Mouse (Mus musculus): ENCODE measurements at regions not wholly inside any gene's neighbourhood (a gene's known extent, or its start where the extent isn't known, plus 50 kb on each side); places are given as distances from the start of the nearest gene placed in this dataset.
A peak's percentile ranks its signal among the peaks of the same experiment; 100 is the strongest.

GRCm38 (mm10) chr15:7522902-7523786 lies 124.9 kb upstream of the Egflam start:
- no peak for ATAC-seq
- H3K4me1 ChIP-seq (replicated peaks): no peaks in the 10 kb centered on the region
- H3K4me2 ChIP-seq (replicated peaks): no peak overlapping the region
- H3K9ac ChIP-seq (replicated peaks): no peak overlapping the region
- WGBS: 89% methylated on average over 14 of the region's 14 CpGs
- no peak overlapping the region for H3K27ac ChIP-seq
- H3K27me3 ChIP-seq: no peaks in the 10 kb centered on the region
- no peaks in the 10 kb centered on the region for H3K36me3 ChIP-seq
- H3K4me3 ChIP-seq (replicated peaks): no peak overlapping the region
- no peaks in the 10 kb centered on the region for H3K9me3 ChIP-seq

GRCm38 (mm10) chr15:7530959-7531588 lies 132.9 kb upstream of the Egflam start:
- 26% methylated on average over 5 of the region's 5 CpGs for WGBS
- Histone ChIP-seq H3K36me3 (no peaks in the 10 kb centered on the region), H3K27ac (no peak overlapping the region), H3K27me3 (no peaks in the 10 kb centered on the region), H3K9me3 (no peaks in the 10 kb centered on the region), H3K4me1 (replicated peaks) (no peaks in the 10 kb centered on the region), H3K4me2 (replicated peaks) (no peak overlapping the region), H3K9ac (replicated peaks) (no peak overlapping the region), H3K4me3 (replicated peaks) (no peak overlapping the region)
- no peak for ATAC-seq

GRCm38 (mm10) chr15:7537858-7538257 lies 139.7 kb upstream of the Egflam start:
- Histone ChIP-seq H3K4me2 (replicated peaks) (no peak overlapping the region), H3K9ac (replicated peaks) (no peak overlapping the region), H3K4me1 (replicated peaks) (no peaks in the 10 kb centered on the region), H3K27me3 (no peaks in the 10 kb centered on the region), H3K27ac (no peak overlapping the region), H3K36me3 (no peaks in the 10 kb centered on the region), H3K4me3 (replicated peaks) (no peak overlapping the region), H3K9me3 (no peaks in the 10 kb centered on the region)
- no peak for ATAC-seq
- 91% methylated on average over 4 of the region's 4 CpGs for WGBS

- Histone ChIP-seq H3K36me3 (no peaks in the 10 kb centered on the region), H3K27ac (no peak overlapping the region), H3K27me3 (no peaks in the 10 kb centered on the region), H3K9me3 (no peaks in the 10 kb centered on the region), H3K4me3 (replicated peaks) (no peak overlapping the region), H3K4me1 (replicated peaks) (no peaks in the 10 kb centered on the region), H3K9ac (replicated peaks) (no peak overlapping the region), H3K4me2 (replicated peaks) (no peak overlapping the region)
- WGBS: 76% methylated on average over 2 of the region's 2 CpGs
- ATAC-seq: no peak
Observed at GRCm38 (mm10) chr15:7553190-7553895, 155.1 kb upstream of the Egflam start.

- no peak for ATAC-seq
- Histone ChIP-seq H3K27me3 (no peaks in the 10 kb centered on the region), H3K27ac (no peak overlapping the region), H3K9ac (replicated peaks) (no peak overlapping the region), H3K4me1 (replicated peaks) (no peaks in the 10 kb centered on the region), H3K4me2 (replicated peaks) (no peak overlapping the region), H3K9me3 (no peaks in the 10 kb centered on the region), H3K36me3 (no peaks in the 10 kb centered on the region), H3K4me3 (replicated peaks) (no peak overlapping the region)
- WGBS: 92% methylated on average over 3 of the region's 3 CpGs
Observed at GRCm38 (mm10) chr15:7554433-7554832, 156.2 kb upstream of the Egflam start.

GRCm38 (mm10) chr15:7563279-7563678 lies 165.1 kb upstream of the Egflam start:
- H3K27ac ChIP-seq: no peak overlapping the region
- H3K27me3 ChIP-seq: no peaks in the 10 kb centered on the region
- no peak overlapping the region for H3K4me2 ChIP-seq (replicated peaks)
- H3K4me1 ChIP-seq (replicated peaks): no peaks in the 10 kb centered on the region
- no peak overlapping the region for H3K9ac ChIP-seq (replicated peaks)
- H3K36me3 ChIP-seq: no peaks in the 10 kb centered on the region
- H3K4me3 ChIP-seq (replicated peaks): no peak overlapping the region
- no peaks in the 10 kb centered on the region for H3K9me3 ChIP-seq
- ATAC-seq: no peak
- WGBS: 92% methylated on average over 4 of the region's 4 CpGs

- H3K4me3 ChIP-seq (replicated peaks): no peak overlapping the region
- peak; percentile 68; the same call in 1 of the 2 replicates for ATAC-seq
- no peaks in the 10 kb centered on the region for H3K36me3 ChIP-seq
- H3K9ac ChIP-seq (replicated peaks): no peak overlapping the region
- H3K4me2 ChIP-seq (replicated peaks): no peak overlapping the region
- H3K27me3 ChIP-seq: no peaks in the 10 kb centered on the region
- 87% methylated on average over 9 of the region's 9 CpGs for WGBS
- no peaks in the 10 kb centered on the region for H3K4me1 ChIP-seq (replicated peaks)
- no peak overlapping the region for H3K27ac ChIP-seq
- H3K9me3 ChIP-seq: no peaks in the 10 kb centered on the region
Observed at GRCm38 (mm10) chr15:7563726-7564125, 165.5 kb upstream of the Egflam start.

GRCm38 (mm10) chr15:7572221-7572620 lies 174.0 kb upstream of the Egflam start:
- Histone ChIP-seq H3K4me2 (replicated peaks) (no peak overlapping the region), H3K36me3 (no peaks in the 10 kb centered on the region)
- 81% methylated on average over 1 of the region's 1 CpGs for WGBS

GRCm38 (mm10) chr15:7574264-7574663 lies 176.1 kb upstream of the Egflam start:
- Histone ChIP-seq H3K36me3 (no peaks in the 10 kb centered on the region), H3K4me3 (replicated peaks) (no peak overlapping the region), H3K27me3 (no peaks in the 10 kb centered on the region), H3K9ac (replicated peaks) (no peak overlapping the region), H3K9me3 (no peaks in the 10 kb centered on the region), H3K4me2 (replicated peaks) (no peak overlapping the region), H3K4me1 (replicated peaks) (no peaks in the 10 kb centered on the region), H3K27ac (no peak overlapping the region)
- 89% methylated on average over 3 of the region's 3 CpGs for WGBS
- no peak for ATAC-seq

More at GRCm38 (mm10) chr15:7572221-7572620, 174.0 kb upstream of the Egflam start:
- no peaks in the 10 kb centered on the region for H3K4me1 ChIP-seq (replicated peaks)
- no peak overlapping the region for H3K4me3 ChIP-seq (replicated peaks)
- H3K9ac ChIP-seq (replicated peaks): no peak overlapping the region
- no peak overlapping the region for H3K27ac ChIP-seq
- no peak for ATAC-seq
- H3K9me3 ChIP-seq: no peaks in the 10 kb centered on the region
- H3K27me3 ChIP-seq: no peaks in the 10 kb centered on the region

- WGBS: 79% methylated on average over 2 of the region's 2 CpGs
- Histone ChIP-seq H3K9ac (replicated peaks) (no peak overlapping the region), H3K4me1 (replicated peaks) (no peaks in the 10 kb centered on the region), H3K36me3 (no peaks in the 10 kb centered on the region), H3K27me3 (no peaks in the 10 kb centered on the region), H3K27ac (no peak overlapping the region), H3K4me3 (replicated peaks) (no peak overlapping the region), H3K4me2 (replicated peaks) (no peak overlapping the region), H3K9me3 (no peaks in the 10 kb centered on the region)
- no peak for ATAC-seq
Observed at GRCm38 (mm10) chr15:7574811-7575210, 176.6 kb upstream of the Egflam start.

- Histone ChIP-seq H3K4me2 (replicated peaks) (no peak overlapping the region), H3K4me1 (replicated peaks) (no peaks in the 10 kb centered on the region), H3K36me3 (no peaks in the 10 kb centered on the region), H3K27ac (no peak overlapping the region), H3K9me3 (no peaks in the 10 kb centered on the region), H3K4me3 (replicated peaks) (no peak overlapping the region), H3K27me3 (no peaks in the 10 kb centered on the region), H3K9ac (replicated peaks) (no peak overlapping the region)
- WGBS: 63% methylated on average over 3 of the region's 3 CpGs
- no peak for ATAC-seq
Observed at GRCm38 (mm10) chr15:7578439-7578838, 180.2 kb upstream of the Egflam start.

- no peak overlapping the region for H3K4me3 ChIP-seq (replicated peaks)
- no peaks in the 10 kb centered on the region for H3K36me3 ChIP-seq
- H3K27ac ChIP-seq: no peak overlapping the region
- no peaks in the 10 kb centered on the region for H3K27me3 ChIP-seq
- WGBS: 95% methylated on average over 3 of the region's 3 CpGs
- no peaks in the 10 kb centered on the region for H3K4me1 ChIP-seq (replicated peaks)
- no peaks in the 10 kb centered on the region for H3K9me3 ChIP-seq
- no peak overlapping the region for H3K4me2 ChIP-seq (replicated peaks)
- H3K9ac ChIP-seq (replicated peaks): no peak overlapping the region
- ATAC-seq: no peak
Observed at GRCm38 (mm10) chr15:7587210-7587609, 189.0 kb upstream of the Egflam start.
